In the genomic region with DNA sequence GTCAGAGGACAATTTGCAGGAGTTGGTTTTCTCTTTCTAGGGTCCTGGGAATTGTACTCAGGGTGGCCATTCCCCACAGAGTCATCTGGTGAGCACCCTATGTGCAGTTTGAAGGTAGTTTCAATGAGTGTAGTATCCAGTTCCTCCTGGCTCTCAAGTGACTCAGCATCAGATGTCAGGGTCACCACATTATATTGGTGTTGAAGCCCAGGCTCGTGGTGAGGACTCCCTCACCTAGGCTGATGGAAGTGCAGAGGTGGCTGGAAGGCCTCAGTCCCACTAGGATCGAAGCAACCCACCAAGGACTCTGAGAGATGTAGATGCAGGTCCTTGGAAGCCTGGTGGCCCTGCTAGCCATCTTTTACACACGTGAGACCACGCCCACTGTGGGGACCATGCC, we compare ENCODE assay signal across 21 mouse cellular contexts. TPM values are rescaled to one million over a fixed set of nuclear protein-coding genes. Genes with fewer than 3 reads are reported as not detected.
A peak's percentile ranks its signal among the peaks of the same experiment; 100 is the strongest.
DNase-seq lines count a peak whose midpoint lies in the region; ATAC-seq and TF ChIP-seq lines count a peak whose summit lies in the region.
"Had no signal": no experiment of that assay in that cellular context is flagged by ENCODE, and none has a peak within 500 bp of the region (broad histone marks: within the 10 kb centered on the region; RNA-seq: fewer than 3 reads in every experiment).

No protein-coding gene starts in this region.

- 0 out of 2 replicates have a peak overlapping the region, but pooled peaks have one; percentile 16 for H3K27ac ChIP-seq in liver, embryonic 12.5 days
- H3K27ac ChIP-seq in liver, embryonic 11.5 days (ENCODE audit: low read depth, low read length), result no peak overlapping the region
- no peak overlapping the region for H3K27ac ChIP-seq in stomach, embryonic 16.5 days (ENCODE audit: low read length)
- H3K27ac ChIP-seq in stomach, postnatal 0 days (replicated peaks), result no peak overlapping the region
- H3K27ac ChIP-seq: embryonic facial prominence, embryonic 10.5 days; forebrain, embryonic 13.5 days; heart, adult 2 months; hindbrain, embryonic 13.5 days; hindbrain, postnatal 0 days had no signal

- peaks cover 90% of the 10 kb centered on the region for H3K4me1 ChIP-seq in liver, embryonic 12.5 days
- H3K4me1 ChIP-seq in liver, embryonic 11.5 days (replicated peaks; ENCODE audit: control insufficient read depth, insufficient read depth, low read length), result peaks cover 64% of the 10 kb centered on the region
- peaks cover 15% of the 10 kb centered on the region for H3K4me1 ChIP-seq in stomach, embryonic 16.5 days (ENCODE audit: control insufficient read depth, insufficient read depth, low read length)
- no peaks in the 10 kb centered on the region for H3K4me1 ChIP-seq in stomach, postnatal 0 days (replicated peaks; ENCODE audit: control insufficient read depth, insufficient read depth)

- no peaks in the 10 kb centered on the region for H3K27me3 ChIP-seq in liver, embryonic 12.5 days (replicated peaks)
- H3K27me3 ChIP-seq in liver, embryonic 11.5 days (replicated peaks; ENCODE audit: control insufficient read depth, insufficient read depth, low read length), result no peaks in the 10 kb centered on the region
- no peaks in the 10 kb centered on the region for H3K27me3 ChIP-seq in stomach, embryonic 16.5 days (ENCODE audit: control insufficient read depth, insufficient read depth, low read length)
- no peaks in the 10 kb centered on the region for H3K27me3 ChIP-seq in stomach, postnatal 0 days (ENCODE audit: control insufficient read depth, insufficient read depth, low read length)
- H3K27me3 ChIP-seq: CH12.LX; forebrain, embryonic 13.5 days; hindbrain, embryonic 13.5 days had no signal

- H3K9ac ChIP-seq in liver, embryonic 12.5 days, result 0 out of 2 replicates have a peak overlapping the region, but pooled peaks have one; percentile 9
- no peak overlapping the region for H3K9ac ChIP-seq in liver, embryonic 11.5 days (ENCODE audit: low read depth, low read length)
- 0 out of 2 replicates have a peak overlapping the region, but pooled peaks have one; percentile 10 for H3K9ac ChIP-seq in stomach, embryonic 16.5 days (ENCODE audit: low read length)
- no peak overlapping the region for H3K9ac ChIP-seq in stomach, postnatal 0 days (ENCODE audit: low read length)
- H3K9ac ChIP-seq: forebrain, embryonic 13.5 days; forebrain, postnatal 0 days; hindbrain, embryonic 13.5 days had no signal

- H3K4me2 ChIP-seq in liver, embryonic 12.5 days, result no peak overlapping the region
- H3K4me2 ChIP-seq in liver, embryonic 11.5 days, result no peak overlapping the region
- no peak overlapping the region for H3K4me2 ChIP-seq in stomach, embryonic 16.5 days (ENCODE audit: low read depth, low read length)
- no peak overlapping the region for H3K4me2 ChIP-seq in stomach, postnatal 0 days (replicated peaks; ENCODE audit: low read depth)
- H3K4me2 ChIP-seq: forebrain, embryonic 13.5 days; heart, embryonic 11.5 days; hindbrain, embryonic 13.5 days had no signal

- peak; percentile 42 for DNase-seq in adrenal gland, adult 2 months
- DNase-seq in adrenal gland, postnatal 14 days, result no peak
- no peak for DNase-seq in liver, embryonic 11.5 days (ENCODE audit: low spot score)
- no peak for DNase-seq in stomach, postnatal 0 days (ENCODE audit: low spot score)
- DNase-seq in Muller cell, postnatal 12 days (ENCODE audit: inconsistent ontology term), result no peak
- no peak for DNase-seq in retina, embryonic 14.5 days (ENCODE audit: low spot score)
- DNase-seq: adrenal gland, postnatal 10 days; cerebellum, adult 2 months; cerebellum, postnatal 10 days; forebrain, postnatal 0 days; gastrocnemius, postnatal 10 days; heart, adult 2 months; heart, postnatal 4 days had no signal

- TF ChIP-seq CTCF in stomach, postnatal 0 days (IDR thresholded peaks at IDR 0.05; ENCODE audit: low read depth), result no peak

- ATAC-seq in liver, embryonic 12.5 days, result no peak
- no peak for ATAC-seq in liver, embryonic 11.5 days (replicated peaks; ENCODE audit: low FRiP score)
- ATAC-seq in stomach, embryonic 16.5 days (ENCODE audit: insufficient read depth, low FRiP score), result no peak
- no peak for ATAC-seq in stomach, postnatal 0 days (ENCODE audit: low FRiP score, low TSS enrichment)
- ATAC-seq: forebrain, embryonic 13.5 days; forebrain, postnatal 0 days; hindbrain, postnatal 0 days had no signal

- 46% methylated on average over 4 of the region's 4 CpGs for WGBS in liver, embryonic 12.5 days (ENCODE audit: insufficient replicate concordance)
- WGBS in liver, embryonic 11.5 days, result 75% methylated on average over 4 of the region's 4 CpGs
- WGBS in stomach, embryonic 16.5 days, result 79% methylated on average over 4 of the region's 4 CpGs
- 77% methylated on average over 4 of the region's 4 CpGs for WGBS in stomach, postnatal 0 days

- no peaks in the 10 kb centered on the region for H3K9me3 ChIP-seq in liver, embryonic 12.5 days (replicated peaks)
- no peaks in the 10 kb centered on the region for H3K9me3 ChIP-seq in liver, embryonic 11.5 days (ENCODE audit: control insufficient read depth, low read length)
- H3K9me3 ChIP-seq in stomach, embryonic 16.5 days (replicated peaks; ENCODE audit: control insufficient read depth, low read length), result no peaks in the 10 kb centered on the region
- H3K9me3 ChIP-seq in stomach, postnatal 0 days (ENCODE audit: control insufficient read depth, low read length), result no peaks in the 10 kb centered on the region
- H3K9me3 ChIP-seq: embryonic facial prominence, embryonic 10.5 days; forebrain, embryonic 13.5 days; hindbrain, embryonic 13.5 days had no signal

- no peak overlapping the region for H3K4me3 ChIP-seq in liver, embryonic 12.5 days
- no peak overlapping the region for H3K4me3 ChIP-seq in liver, embryonic 11.5 days (ENCODE audit: low read depth, low read length)
- no peak overlapping the region for H3K4me3 ChIP-seq in stomach, embryonic 16.5 days (replicated peaks; ENCODE audit: low read length)
- no peak overlapping the region for H3K4me3 ChIP-seq in stomach, postnatal 0 days (ENCODE audit: low read depth, low read length)
- H3K4me3 ChIP-seq: embryonic facial prominence, embryonic 10.5 days; forebrain, embryonic 13.5 days; heart, adult 2 months; hindbrain, embryonic 13.5 days had no signal

- TF ChIP-seq EP300 in stomach, postnatal 0 days (optimal IDR thresholded peaks at IDR 0.05), result no peak

- H3K36me3 ChIP-seq in liver, embryonic 12.5 days, result peaks cover 3% of the 10 kb centered on the region; the same call in 1 of the 2 replicates
- peaks cover 3% of the 10 kb centered on the region; the same call in 1 of the 2 replicates for H3K36me3 ChIP-seq in liver, embryonic 11.5 days (ENCODE audit: control insufficient read depth, insufficient read depth, low read length)
- H3K36me3 ChIP-seq in stomach, embryonic 16.5 days (ENCODE audit: control insufficient read depth, insufficient read depth, low read length), result no peaks in the 10 kb centered on the region
- no peaks in the 10 kb centered on the region; the same call in 1 of the 2 replicates for H3K36me3 ChIP-seq in stomach, postnatal 0 days (ENCODE audit: control insufficient read depth, insufficient read depth, low read length)
- H3K36me3 ChIP-seq: hindbrain, embryonic 13.5 days had no signal

RNA-seq across cellular contexts. Expression of gene Ell, which starts 7.2 kb away (rescaled TPM):
- total RNA-seq in adrenal gland, adult 2 months (2021), result 10 to 100 TPM; 26.1 to 29.6 TPM
- 31.1 and 36.1 TPM in 2 replicates for polyA plus RNA-seq in adrenal gland, adult 2 months (2012; rRNA removed)
- 22.4 and 22.9 TPM in 2 replicates for total RNA-seq in adrenal gland, postnatal 14 days (2021)
- 13.1 TPM in 2 replicates for polyA plus RNA-seq in liver, embryonic 12.5 days (2016; fragmentation: Nextera tagmentation; extraction: Ambion mirVana)
- polyA plus RNA-seq in liver, embryonic 11.5 days (2014; fragmentation: Nextera tagmentation; extraction: Ambion mirVana), result 20.3 and 20.7 TPM in 2 replicates
- polyA plus RNA-seq in stomach, embryonic 16.5 days (2015; fragmentation: Nextera tagmentation; extraction: Ambion mirVana), result 18.6 and 20.5 TPM in 2 replicates
- 11.1 and 13.5 TPM in 2 replicates for polyA plus RNA-seq in stomach, postnatal 0 days (2015; fragmentation: Nextera tagmentation; extraction: Ambion mirVana)

RNA-seq across cellular contexts. Expression of gene Kxd1, which starts 18.7 kb away (rescaled TPM):
- total RNA-seq in adrenal gland, adult 2 months (2021), result 10 to 100 TPM; 75.9 to 82.8 TPM
- 83.0 and 87.3 TPM in 2 replicates for polyA plus RNA-seq in adrenal gland, adult 2 months (2012; rRNA removed)
- 78.9 and 83.1 TPM in 2 replicates for total RNA-seq in adrenal gland, postnatal 14 days (2021)
- polyA plus RNA-seq in liver, embryonic 12.5 days (2016; fragmentation: Nextera tagmentation; extraction: Ambion mirVana), result 44.7 and 45.0 TPM in 2 replicates
- 68.8 and 75.2 TPM in 2 replicates for polyA plus RNA-seq in liver, embryonic 11.5 days (2014; fragmentation: Nextera tagmentation; extraction: Ambion mirVana)
- 53.6 and 53.9 TPM in 2 replicates for polyA plus RNA-seq in stomach, embryonic 16.5 days (2015; fragmentation: Nextera tagmentation; extraction: Ambion mirVana)
- polyA plus RNA-seq in stomach, postnatal 0 days (2015; fragmentation: Nextera tagmentation; extraction: Ambion mirVana), result 47.1 and 54.6 TPM in 2 replicates

RNA-seq across cellular contexts. Expression of gene Fkbp8, which starts 18.9 kb away (rescaled TPM):
- total RNA-seq in adrenal gland, adult 2 months (2021), result 100 to 1,000 TPM; 269 to 287 TPM
- 602 and 610 TPM in 2 replicates for polyA plus RNA-seq in adrenal gland, adult 2 months (2012; rRNA removed)
- total RNA-seq in adrenal gland, postnatal 14 days (2021), result 235 and 252 TPM in 2 replicates
- polyA plus RNA-seq in liver, embryonic 12.5 days (2016; fragmentation: Nextera tagmentation; extraction: Ambion mirVana), result 223 and 224 TPM in 2 replicates
- polyA plus RNA-seq in liver, embryonic 11.5 days (2014; fragmentation: Nextera tagmentation; extraction: Ambion mirVana), result 261 and 285 TPM in 2 replicates
- polyA plus RNA-seq in stomach, embryonic 16.5 days (2015; fragmentation: Nextera tagmentation; extraction: Ambion mirVana), result 291 and 298 TPM in 2 replicates
- 179 and 188 TPM in 2 replicates for polyA plus RNA-seq in stomach, postnatal 0 days (2015; fragmentation: Nextera tagmentation; extraction: Ambion mirVana)

RNA-seq across cellular contexts. Expression of gene Uba52, which starts 35.8 kb away (rescaled TPM):
- total RNA-seq in adrenal gland, adult 2 months (2021), result 1,000 to 10,000 TPM; 1,627 to 1,685 TPM
- 619 and 1,322 TPM in 2 replicates for polyA plus RNA-seq in adrenal gland, adult 2 months (2012; rRNA removed)
- total RNA-seq in adrenal gland, postnatal 14 days (2021), result 1,600 and 1,776 TPM in 2 replicates
- polyA plus RNA-seq in liver, embryonic 12.5 days (2016; fragmentation: Nextera tagmentation; extraction: Ambion mirVana), result 841 and 876 TPM in 2 replicates
- 1,024 and 1,077 TPM in 2 replicates for polyA plus RNA-seq in liver, embryonic 11.5 days (2014; fragmentation: Nextera tagmentation; extraction: Ambion mirVana)
- polyA plus RNA-seq in stomach, embryonic 16.5 days (2015; fragmentation: Nextera tagmentation; extraction: Ambion mirVana), result 719 and 930 TPM in 2 replicates
- 951 and 966 TPM in 2 replicates for polyA plus RNA-seq in stomach, postnatal 0 days (2015; fragmentation: Nextera tagmentation; extraction: Ambion mirVana)

RNA-seq across cellular contexts. Expression of gene Rex1bd, which starts 39.9 kb away (rescaled TPM):
- total RNA-seq in adrenal gland, adult 2 months (2021), result 100 to 1,000 TPM; 148 to 164 TPM
- 327 and 373 TPM in 2 replicates for polyA plus RNA-seq in adrenal gland, adult 2 months (2012; rRNA removed)
- 116 and 123 TPM in 2 replicates for total RNA-seq in adrenal gland, postnatal 14 days (2021)
- polyA plus RNA-seq in liver, embryonic 12.5 days (2016; fragmentation: Nextera tagmentation; extraction: Ambion mirVana), result 85.6 and 86.6 TPM in 2 replicates
- polyA plus RNA-seq in liver, embryonic 11.5 days (2014; fragmentation: Nextera tagmentation; extraction: Ambion mirVana), result 113 and 120 TPM in 2 replicates
- polyA plus RNA-seq in stomach, embryonic 16.5 days (2015; fragmentation: Nextera tagmentation; extraction: Ambion mirVana), result 118 and 125 TPM in 2 replicates
- 119 and 122 TPM in 2 replicates for polyA plus RNA-seq in stomach, postnatal 0 days (2015; fragmentation: Nextera tagmentation; extraction: Ambion mirVana)

Comparison
In these comparisons a context has a peak if more than half of its experiments do, and no peak if none do; other contexts are left out.
1. H3K9ac ChIP-seq: peak in liver, embryonic 12.5 days (single experiment) and stomach, embryonic 16.5 days (single experiment); none in liver, embryonic 11.5 days (single experiment) and stomach, postnatal 0 days (single experiment).